Mouse (Mus musculus) testis, adult 2 months (tissue): Measurements from ENCODE around the gene Vil1.

Source experiments
- CTCF ChIP-seq: fragments of 200-500 bp; IDR thresholded peaks from 2 replicates; pipeline ENCODE4 v1.5.1; 2012; ENCODE audit warnings: low read depth, mild to moderate bottlenecking, inconsistent platforms, low read length, moderate library complexity; ENCODE audit not compliant: control insufficient read depth, insufficient read depth, insufficient replicate concordance
- POLR2A ChIP-seq: fragments of 200-500 bp; IDR thresholded peaks from 2 replicates; pipeline ENCODE4 v1.6.1; 2012; ENCODE audit warnings: low read depth, mild to moderate bottlenecking, inconsistent platforms, low read length, moderate library complexity; ENCODE audit not compliant: control insufficient read depth

- no peak for TF ChIP-seq POLR2A
- TF ChIP-seq CTCF: no peak
Measured at GRCm38 (mm10) chr1:74387386-74387988, 21.7 kb upstream of the Vil1 start.
